In genomic region chr6:146724581-146725383, GRCm38 (mm10) we compare ENCODE assay signal across 8 mouse cellular contexts. TPM values are rescaled to one million over a fixed set of nuclear protein-coding genes. Genes with fewer than 3 reads are reported as not detected.
DNase-seq lines count a peak whose midpoint lies in the region; ATAC-seq and TF ChIP-seq lines count a peak whose summit lies in the region.

Gene Stk38l (plus strand): TSS chr6:146724995.

- H3K4me3 ChIP-seq in G1E (ENCODE audit: low read depth, low read length) = peak within 1 kb of the TSS; percentile 95
- H3K4me3 ChIP-seq in forebrain, postnatal 0 days (ENCODE audit: low read depth, low read length) = peak within 1 kb of the TSS; percentile 81
- H3K4me3 ChIP-seq in lung, embryonic 16.5 days (ENCODE audit: low read length) = peak within 1 kb of the TSS; percentile 94

- peak; percentile 99 for ATAC-seq in G1E (ENCODE audit: extremely low read depth, insufficient number of reproducible peaks, low FRiP score, poor library complexity, severe bottlenecking)
- peak; percentile 98 for ATAC-seq in forebrain, postnatal 0 days
- ATAC-seq in hematopoietic stem cell, adult 5-6 weeks (replicated peaks in 1 of 2; ENCODE audit: insufficient read depth in 1 of 2, low FRiP score in 2 of 2, low TSS enrichment in 1 of 2, low read depth in 1 of 2, poor library complexity in 2 of 2, severe bottlenecking in 2 of 2) = peak; percentile 92 to 97
- peak; percentile 98 for ATAC-seq in lung, embryonic 16.5 days (ENCODE audit: low read depth)

- peak within 1 kb of the TSS; percentile 82 for H3K27ac ChIP-seq in forebrain, postnatal 0 days (ENCODE audit: low read depth, low read length)
- H3K27ac ChIP-seq in lung, embryonic 16.5 days (ENCODE audit: low read length) = peak within 1 kb of the TSS; percentile 63

- DNase-seq in G1E (ENCODE audit: low spot score) = peak; percentile 68
- peak; percentile 92 to 97 for DNase-seq in cerebellum, adult 18-20 months
- DNase-seq in forebrain, postnatal 0 days = peak; percentile 99
- DNase-seq in layer of hippocampus, adult 9-10 months (ENCODE audit: low spot score) = peak; percentile 80
- peak; percentile 84 for DNase-seq in ovary, postnatal 10 days (ENCODE audit: low spot score)
- DNase-seq in thymus, postnatal 10 days (ENCODE audit: low spot score in 2 of 2) = peak; percentile 93 to 96

- peak within 1 kb of the TSS; percentile 67 for H3K9ac ChIP-seq in forebrain, postnatal 0 days
- H3K9ac ChIP-seq in lung, embryonic 16.5 days (ENCODE audit: low read length) = peak within 1 kb of the TSS; percentile 83

- peak within 1 kb of the TSS; percentile 87 for H3K4me2 ChIP-seq in forebrain, postnatal 0 days (ENCODE audit: low read depth)
- H3K4me2 ChIP-seq in lung, embryonic 16.5 days (ENCODE audit: low read depth, low read length) = peak within 1 kb of the TSS; percentile 84

- peaks cover 8% of the 10 kb centered on the region for H3K4me1 ChIP-seq in G1E (ENCODE audit: insufficient read depth, low read depth, low read length)
- 0 out of 2 replicates have a peak, but pooled peaks cover 5% of the 10 kb centered on the region for H3K4me1 ChIP-seq in forebrain, postnatal 0 days (ENCODE audit: insufficient read depth)
- H3K4me1 ChIP-seq in lung, embryonic 16.5 days (replicated peaks; ENCODE audit: control insufficient read depth, insufficient read depth, low read length) = 0 out of 2 replicates have a peak, but pooled peaks cover 2% of the 10 kb centered on the region

- no peaks in the 10 kb centered on the region for H3K9me3 ChIP-seq in G1E (replicated peaks)
- H3K9me3 ChIP-seq in forebrain, postnatal 0 days (ENCODE audit: low read length) = no peaks in the 10 kb centered on the region
- H3K9me3 ChIP-seq in lung, embryonic 16.5 days (ENCODE audit: control insufficient read depth, low read length) = 0 out of 2 replicates have a peak, but pooled peaks cover 2% of the 10 kb centered on the region

- 4% methylated on average over 73 of the region's 87 CpGs for WGBS in forebrain, postnatal 0 days
- 2% methylated on average over 70 of the region's 87 CpGs for WGBS in lung, embryonic 16.5 days

- H3K27me3 ChIP-seq in G1E (ENCODE audit: insufficient read depth, low read length) = no peaks in the 10 kb centered on the region
- no peaks in the 10 kb centered on the region for H3K27me3 ChIP-seq in forebrain, postnatal 0 days (ENCODE audit: insufficient read depth, low read length)
- no peaks in the 10 kb centered on the region for H3K27me3 ChIP-seq in lung, embryonic 16.5 days (ENCODE audit: control insufficient read depth, insufficient read depth, low read depth, low read length)

- H3K36me3 ChIP-seq in G1E (replicated peaks) = peaks cover 5% of the 10 kb centered on the region
- no peaks in the 10 kb centered on the region for H3K36me3 ChIP-seq in forebrain, postnatal 0 days (ENCODE audit: insufficient read depth)
- no peaks in the 10 kb centered on the region for H3K36me3 ChIP-seq in lung, embryonic 16.5 days (ENCODE audit: control insufficient read depth, insufficient read depth, low read length)

- TF ChIP-seq CTCF in G1E (IDR thresholded peaks at IDR 0.05; ENCODE audit: low read depth, low read length) = no peak
- TF ChIP-seq CTCF in forebrain, postnatal 0 days (IDR thresholded peaks at IDR 0.05; ENCODE audit: low read depth) = peak; percentile 21; the same call in 1 of the 2 replicates

RNA-seq across cellular contexts. Expression of gene Stk38l, which starts in this region (rescaled TPM):
- total RNA-seq in G1E (2014; fragmentation: Nextera tagmentation) = 4.4 and 9.4 TPM in 2 replicates
- 4.2 and 4.3 TPM in 2 replicates for total RNA-seq in G1E (2017)
- polyA plus RNA-seq in G1E (2012) = 0.51 and 0.67 TPM in 2 replicates
- 7.1 and 7.6 TPM in 2 replicates for total RNA-seq in forebrain, postnatal 0 days (2014; rRNA removed)
- 8.1 and 11.0 TPM in 2 replicates for polyA plus RNA-seq in forebrain, postnatal 0 days (2015; fragmentation: Nextera tagmentation; extraction: Ambion mirVana)
- total RNA-seq in hematopoietic stem cell, adult 5-6 weeks (2017) = 4.3 and 5.2 TPM in 2 replicates
- 13.5 and 15.6 TPM in 2 replicates for polyA plus RNA-seq in lung, embryonic 16.5 days (2015; fragmentation: Nextera tagmentation; extraction: Ambion mirVana)

Comparison
In these comparisons a context has a peak if more than half of its experiments do, and no peak if none do; other contexts are left out.
1. Peak in every context shown above with its lines: DNase-seq, ATAC-seq, H3K4me3 ChIP-seq and H3K27ac ChIP-seq.